10 mouse cellular contexts compared by ENCODE assay signal in genomic region chr16:88112551-88113138, GRCm38 (mm10).
DNase-seq lines count a peak whose midpoint lies in the region; ATAC-seq and TF ChIP-seq lines count a peak whose summit lies in the region.
"Had no signal": no experiment of that assay in that cellular context is flagged by ENCODE, and none has a peak within 500 bp of the region (broad histone marks: within the 10 kb centered on the region; RNA-seq: fewer than 3 reads in every experiment).

No protein-coding gene starts in this region.

- no peaks in the 10 kb centered on the region for H3K9me3 ChIP-seq in forebrain, embryonic 13.5 days (replicated peaks)
- no peaks in the 10 kb centered on the region for H3K9me3 ChIP-seq in forebrain, embryonic 10.5 days
- no peaks in the 10 kb centered on the region for H3K9me3 ChIP-seq in lung, postnatal 0 days (ENCODE audit: low read length)
- H3K9me3 ChIP-seq in limb, embryonic 12.5 days = no peaks in the 10 kb centered on the region
- H3K9me3 ChIP-seq: embryonic facial prominence, embryonic 15.5 days; intestine, embryonic 15.5 days had no signal

- H3K4me3 ChIP-seq in forebrain, embryonic 13.5 days = no peak overlapping the region
- H3K4me3 ChIP-seq in forebrain, embryonic 10.5 days = no peak overlapping the region
- no peak overlapping the region for H3K4me3 ChIP-seq in lung, postnatal 0 days (ENCODE audit: low read depth, low read length)
- no peak overlapping the region for H3K4me3 ChIP-seq in limb, embryonic 12.5 days (replicated peaks)
- H3K4me3 ChIP-seq: embryonic facial prominence, embryonic 15.5 days; intestine, embryonic 15.5 days had no signal

- no peaks in the 10 kb centered on the region for H3K36me3 ChIP-seq in forebrain, embryonic 13.5 days (ENCODE audit: poor library complexity, severe bottlenecking)
- no peaks in the 10 kb centered on the region for H3K36me3 ChIP-seq in forebrain, embryonic 10.5 days (replicated peaks)
- no peaks in the 10 kb centered on the region for H3K36me3 ChIP-seq in lung, postnatal 0 days (ENCODE audit: insufficient read depth, low read length)
- no peaks in the 10 kb centered on the region for H3K36me3 ChIP-seq in limb, embryonic 12.5 days
- H3K36me3 ChIP-seq: embryonic facial prominence, embryonic 15.5 days; intestine, embryonic 15.5 days had no signal

- TF ChIP-seq EP300 in lung, postnatal 0 days (IDR thresholded peaks at IDR 0.05) = no peak

- peak; percentile 85 for ATAC-seq in forebrain, embryonic 13.5 days
- ATAC-seq in lung, postnatal 0 days = no peak
- ATAC-seq in limb, embryonic 12.5 days (ENCODE audit: insufficient number of reproducible peaks, insufficient read depth, low FRiP score, low TSS enrichment, low read depth) = no peak
- ATAC-seq: intestine, embryonic 15.5 days had no signal

- 58% methylated on average over 8 of the region's 8 CpGs for WGBS in forebrain, embryonic 13.5 days
- 84% methylated on average over 8 of the region's 8 CpGs for whole genome bisulfite sequencing in forebrain, embryonic 10.5 days
- WGBS in lung, postnatal 0 days = 62% methylated on average over 8 of the region's 8 CpGs
- 41% methylated on average over 8 of the region's 8 CpGs for WGBS in limb, embryonic 12.5 days

- no peak overlapping the region for H3K4me2 ChIP-seq in forebrain, embryonic 13.5 days
- no peak overlapping the region for H3K4me2 ChIP-seq in lung, postnatal 0 days (replicated peaks; ENCODE audit: low read depth, low read length)
- H3K4me2 ChIP-seq in limb, embryonic 12.5 days = peak overlapping the region; percentile 19; the same call in 1 of the 2 replicates
- H3K4me2 ChIP-seq: embryonic facial prominence, embryonic 15.5 days; intestine, embryonic 15.5 days had no signal

- no peak for TF ChIP-seq CTCF in lung, postnatal 0 days (IDR thresholded peaks at IDR 0.05)

- DNase-seq in forebrain, embryonic 10.5 days (ENCODE audit: extremely low spot score, low spot score) = no peak
- DNase-seq in lung, postnatal 0 days (ENCODE audit: low spot score) = peak; percentile 6
- DNase-seq in lung, postnatal 4 days = no peak
- DNase-seq in cerebellum, postnatal 25 days = peak; percentile 6 to 27
- no peak for DNase-seq in T-cell, adult 2 months (ENCODE audit: low spot score)
- no peak for DNase-seq in spleen, adult 18-20 months

- H3K27me3 ChIP-seq in forebrain, embryonic 13.5 days = no peaks in the 10 kb centered on the region
- H3K27me3 ChIP-seq in forebrain, embryonic 10.5 days (ENCODE audit: poor library complexity, severe bottlenecking) = no peaks in the 10 kb centered on the region
- H3K27me3 ChIP-seq in lung, postnatal 0 days (replicated peaks; ENCODE audit: insufficient read depth, low read length) = no peaks in the 10 kb centered on the region
- H3K27me3 ChIP-seq in limb, embryonic 12.5 days = no peaks in the 10 kb centered on the region
- H3K27me3 ChIP-seq: embryonic facial prominence, embryonic 15.5 days; intestine, embryonic 15.5 days had no signal

- H3K4me1 ChIP-seq in forebrain, embryonic 13.5 days = peaks cover 12% of the 10 kb centered on the region
- no peaks in the 10 kb centered on the region; the same call in 1 of the 2 replicates for H3K4me1 ChIP-seq in forebrain, embryonic 10.5 days
- H3K4me1 ChIP-seq in lung, postnatal 0 days (ENCODE audit: insufficient read depth, low read depth, low read length) = no peaks in the 10 kb centered on the region
- peaks cover 18% of the 10 kb centered on the region for H3K4me1 ChIP-seq in limb, embryonic 12.5 days (replicated peaks)
- H3K4me1 ChIP-seq: embryonic facial prominence, embryonic 15.5 days; intestine, embryonic 15.5 days had no signal

- no peak overlapping the region for H3K27ac ChIP-seq in forebrain, embryonic 13.5 days
- no peak overlapping the region for H3K27ac ChIP-seq in forebrain, embryonic 10.5 days
- H3K27ac ChIP-seq in lung, postnatal 0 days (ENCODE audit: low read length) = no peak overlapping the region
- no peak overlapping the region for H3K27ac ChIP-seq in limb, embryonic 12.5 days
- H3K27ac ChIP-seq: embryonic facial prominence, embryonic 15.5 days; intestine, embryonic 15.5 days had no signal

- no peak overlapping the region for H3K9ac ChIP-seq in forebrain, embryonic 13.5 days
- H3K9ac ChIP-seq in lung, postnatal 0 days (replicated peaks; ENCODE audit: low read depth) = no peak overlapping the region
- H3K9ac ChIP-seq in limb, embryonic 12.5 days (replicated peaks) = no peak overlapping the region
- H3K9ac ChIP-seq: embryonic facial prominence, embryonic 15.5 days; intestine, embryonic 15.5 days had no signal

Comparison
In these comparisons a context has a peak if more than half of its experiments do, and no peak if none do; other contexts are left out.
1. DNase-seq: peak in lung, postnatal 0 days (single experiment) and cerebellum, postnatal 25 days (2 of 2); none in forebrain, embryonic 10.5 days (single experiment), lung, postnatal 4 days (0 of 2), T-cell, adult 2 months (single experiment) and spleen, adult 18-20 months (0 of 2).